Mouse (Mus musculus) frontal cortex, adult 2 months (tissue): ENCODE results near the gene Vps39. TPM values are rescaled to one million over a fixed set of nuclear protein-coding genes. Genes with fewer than 3 reads are reported as not detected.

ENCODE experiments used
- DNase-seq, 2 experiments: peaks; one replicate each; pipeline ENCODE4 v3.0.0; 2022; ENCODE audit warnings: low spot score in 1 of 2; ENCODE audit errors: extremely low spot score in 1 of 2
- polyA plus RNA-seq: library from polyadenylated mRNA; depleted of rRNA; stranded (reverse); fragments of >200 nt; gene quantifications from 2 replicates; pipeline ENCODE4 v1.2.3, GENCODE M21; 2012; rRNA removed

Gene Vps39
- polyA plus RNA-seq, 1 experiment: 68.0 TPM

- no peak for DNase-seq
Measured at GRCm38 (mm10) chr2:120301076-120301475, 51.9 kb downstream of the Vps39 start.

- DNase-seq: peak in 1 of 2 experiments; percentile 9
Measured at GRCm38 (mm10) chr2:120299866-120300265, 53.1 kb downstream of the Vps39 start.

GRCm38 (mm10) chr2:120296160-120296559 lies 56.8 kb downstream of the Vps39 start:
- DNase-seq: no peak

GRCm38 (mm10) chr2:120291471-120292078 lies 61.4 kb downstream of the Vps39 start:
- DNase-seq: no peak

GRCm38 (mm10) chr2:120288995-120289394 lies 63.9 kb downstream of the Vps39 start, which contains the start of gene Pla2g4d:
Gene Pla2g4d (minus strand): TSS chr2:120289197.
- DNase-seq: peak in 1 of 2 experiments; percentile 67

GRCm38 (mm10) chr2:120288401-120288800 lies 64.5 kb downstream of the Vps39 start:
- DNase-seq: no peak

GRCm38 (mm10) chr2:120285639-120286038 lies 67.3 kb downstream of the Vps39 start:
- DNase-seq: no peak

GRCm38 (mm10) chr2:120284705-120285104 lies 68.2 kb downstream of the Vps39 start:
- no peak for DNase-seq

GRCm38 (mm10) chr2:120284094-120284493 lies 68.8 kb downstream of the Vps39 start:
- no peak for DNase-seq

GRCm38 (mm10) chr2:120283550-120283949 lies 69.4 kb downstream of the Vps39 start:
- DNase-seq: no peak

- no peak for DNase-seq
Measured at GRCm38 (mm10) chr2:120281221-120281620, 71.7 kb downstream of the Vps39 start.

- DNase-seq: peak; percentile 14 to 76
Measured at GRCm38 (mm10) chr2:120279961-120280360, 73.0 kb downstream of the Vps39 start.

GRCm38 (mm10) chr2:120276951-120277350 lies 76.0 kb downstream of the Vps39 start:
- DNase-seq: no peak

GRCm38 (mm10) chr2:120268635-120269034 lies 84.3 kb downstream of the Vps39 start:
- no peak for DNase-seq

Other genes with a start within 250 kb of the Vps39 start
- gene Ehd4, start 198.5 kb downstream of the Vps39 start, polyA plus RNA-seq: 10.9 and 11.8 TPM in 2 replicates
- 9.6 and 12.3 TPM in 2 replicates for gene Pla2g4e, start 107.8 kb downstream of the Vps39 start, polyA plus RNA-seq
- 0.12 and 0.21 TPM in 2 replicates for gene Pla2g4d, start 63.9 kb downstream of the Vps39 start, polyA plus RNA-seq
- 0.06 and 0.36 TPM in 2 replicates for gene Pla2g4f, start 39.0 kb downstream of the Vps39 start, polyA plus RNA-seq
- gene Ganc, start 50.8 kb upstream of the Vps39 start, polyA plus RNA-seq: 10.5 and 11.1 TPM in 2 replicates
- gene Tmem87a, start 51.0 kb upstream of the Vps39 start, polyA plus RNA-seq: 23.2 and 24.1 TPM in 2 replicates
- gene Capn3, start 102.9 kb upstream of the Vps39 start, polyA plus RNA-seq: 6.1 and 10.3 TPM in 2 replicates
- gene Zfp106, start 210.7 kb upstream of the Vps39 start, polyA plus RNA-seq: 73.3 and 79.9 TPM in 2 replicates
- 19.7 and 21.8 TPM in 2 replicates for gene Snap23, start 214.5 kb upstream of the Vps39 start, polyA plus RNA-seq